Mouse (Mus musculus): ENCODE measurements around the gene Zbtb38. TPM values are rescaled to one million over a fixed set of nuclear protein-coding genes. Genes with fewer than 3 reads are reported as not detected.
A peak's percentile ranks its signal among the peaks of the same experiment; 100 is the strongest.
"Not testable (repeated sequence)": the region's sequence is repeated elsewhere in the genome, so short reads cannot be mapped to it uniquely, and the experiment has no call there.

Zbtb38 gene
- total RNA-seq, 4 experiments from 2014 or later = 38.8 to 42.4 (median 40.8) TPM

DNA sequence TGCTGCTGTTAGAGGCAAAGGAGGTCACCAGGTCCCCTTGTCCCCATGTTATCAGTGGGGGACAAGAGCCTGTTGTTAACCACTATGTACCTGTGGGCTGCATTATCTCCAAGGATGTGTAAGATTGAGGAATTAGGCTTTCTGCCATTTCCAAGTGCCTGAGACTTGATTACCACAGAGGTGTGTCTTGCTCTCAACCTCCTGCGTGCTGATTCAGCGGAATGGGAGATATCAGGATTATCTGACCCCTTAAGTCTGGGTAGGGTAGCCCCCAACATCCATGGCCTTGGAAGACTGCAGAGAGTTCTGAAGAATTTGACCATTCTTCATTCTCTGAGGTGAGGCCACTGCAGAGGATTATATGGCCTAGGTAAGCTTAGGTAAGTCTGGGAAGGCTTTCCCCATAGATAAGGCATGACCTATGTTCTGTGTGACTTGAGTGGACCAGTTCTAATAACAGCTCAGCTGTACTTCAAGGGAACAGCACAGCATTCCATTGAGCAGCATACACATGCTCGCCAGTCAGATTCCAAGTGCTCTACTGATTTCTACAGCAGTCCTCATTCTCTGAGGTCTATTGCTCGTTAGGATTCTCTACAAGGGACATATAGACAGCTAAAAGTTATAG is 68.4 kb downstream of the Zbtb38 start:
- DNase-seq (ENCODE audit: low spot score) = no peak

DNA sequence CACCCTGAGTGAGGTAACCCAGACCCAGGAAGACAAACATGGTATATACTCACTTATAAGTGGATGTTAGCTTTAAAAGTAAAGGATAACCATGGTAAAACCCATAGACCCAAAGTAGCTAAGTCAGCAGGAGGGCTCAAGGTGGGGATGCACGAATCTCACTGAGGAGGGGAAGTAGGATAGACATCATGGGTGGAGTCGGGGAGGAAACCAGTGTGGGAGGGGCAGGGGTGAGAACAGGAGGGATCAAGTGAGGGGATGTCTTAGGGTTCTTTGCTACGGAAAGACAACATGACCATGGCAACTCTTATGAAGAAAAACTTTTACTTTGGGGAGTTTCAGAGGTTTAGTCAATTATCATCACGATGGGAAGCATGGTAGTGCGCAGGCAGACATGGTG is 74.0 kb downstream of the Zbtb38 start:
- no peak for DNase-seq (ENCODE audit: low spot score)

DNA sequence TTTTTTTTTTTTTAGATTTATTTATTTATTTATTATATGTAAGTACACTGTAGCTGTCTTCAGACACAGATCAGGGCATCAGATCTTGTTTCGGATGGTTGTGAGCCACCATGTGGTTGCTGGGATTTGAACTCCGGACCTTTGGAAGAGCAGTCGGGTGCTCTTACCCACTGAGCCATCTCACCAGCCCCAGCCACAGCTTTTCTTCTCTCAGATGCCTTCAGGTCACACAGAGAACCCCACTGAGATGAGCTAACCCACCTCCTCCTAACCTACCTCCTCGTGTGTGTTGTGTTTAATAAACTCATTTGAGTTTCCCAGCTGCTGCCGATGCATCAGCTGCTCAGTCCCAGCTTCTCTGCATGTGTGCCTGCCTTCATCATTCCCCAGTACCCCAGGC is 74.9 kb downstream of the Zbtb38 start:
- DNase-seq (ENCODE audit: low spot score) = not testable (repeated sequence)

DNA sequence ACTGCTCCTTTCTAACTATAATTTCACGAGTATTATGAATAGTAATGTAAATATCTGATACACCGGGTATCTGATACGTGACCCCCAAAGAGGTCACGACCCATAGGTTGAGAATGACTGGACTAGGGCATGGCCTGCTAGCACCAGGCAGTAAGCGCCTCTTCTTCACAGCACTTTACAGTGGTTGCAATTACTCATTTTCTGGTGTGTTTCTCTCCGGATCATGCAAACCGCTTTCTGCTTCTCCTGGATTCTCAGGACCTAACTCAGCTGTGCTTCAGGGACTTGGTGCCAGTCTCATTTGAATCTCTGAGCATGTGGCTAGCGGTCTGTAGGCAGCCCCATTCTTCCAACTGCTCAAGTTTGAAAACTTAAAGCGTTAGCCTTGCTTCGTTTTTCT is 76.0 kb downstream of the Zbtb38 start:
- DNase-seq (ENCODE audit: low spot score) = no peak

DNA sequence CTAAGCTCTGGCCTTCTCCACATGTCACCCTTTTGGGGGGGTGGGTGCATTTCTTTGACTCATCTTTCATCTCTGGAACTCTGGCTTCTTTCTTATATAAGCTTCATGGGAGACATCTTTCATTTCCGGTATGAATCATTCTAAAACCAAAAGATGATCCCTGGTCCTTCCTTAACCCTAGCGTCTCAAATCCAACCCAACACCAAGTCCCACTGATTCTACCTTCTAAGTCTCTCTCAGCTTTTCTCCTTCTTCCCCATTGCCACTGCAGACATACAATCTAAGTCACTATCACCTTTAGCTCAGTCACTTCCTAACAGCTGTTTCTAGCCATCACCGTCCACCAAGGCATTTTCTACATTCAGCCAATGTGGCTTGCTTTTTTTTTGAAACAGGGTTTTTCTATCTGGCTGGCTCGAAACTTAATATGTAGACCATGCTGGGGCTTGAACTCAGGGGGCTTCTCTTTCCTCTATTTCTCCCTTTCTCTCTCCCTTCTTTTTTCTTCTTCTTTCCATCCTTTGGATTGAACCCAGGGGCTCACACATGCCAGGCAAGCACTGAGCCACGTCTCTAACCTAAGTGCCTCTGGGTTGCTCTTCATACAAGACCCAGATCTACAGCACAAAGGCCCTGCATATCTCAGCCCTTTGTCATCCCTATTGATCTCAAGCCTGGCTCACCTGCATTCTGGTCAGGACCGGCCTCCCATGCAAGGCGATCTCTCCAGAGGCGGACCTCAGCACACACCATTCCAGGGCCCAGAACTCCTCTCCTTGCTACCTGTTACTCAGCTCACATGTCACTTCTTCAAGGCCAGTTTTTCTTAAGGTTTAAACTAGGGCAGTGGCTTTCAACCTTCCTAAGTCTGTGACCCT is 76.6 kb downstream of the Zbtb38 start:
- no peak for DNase-seq (ENCODE audit: low spot score)

DNA sequence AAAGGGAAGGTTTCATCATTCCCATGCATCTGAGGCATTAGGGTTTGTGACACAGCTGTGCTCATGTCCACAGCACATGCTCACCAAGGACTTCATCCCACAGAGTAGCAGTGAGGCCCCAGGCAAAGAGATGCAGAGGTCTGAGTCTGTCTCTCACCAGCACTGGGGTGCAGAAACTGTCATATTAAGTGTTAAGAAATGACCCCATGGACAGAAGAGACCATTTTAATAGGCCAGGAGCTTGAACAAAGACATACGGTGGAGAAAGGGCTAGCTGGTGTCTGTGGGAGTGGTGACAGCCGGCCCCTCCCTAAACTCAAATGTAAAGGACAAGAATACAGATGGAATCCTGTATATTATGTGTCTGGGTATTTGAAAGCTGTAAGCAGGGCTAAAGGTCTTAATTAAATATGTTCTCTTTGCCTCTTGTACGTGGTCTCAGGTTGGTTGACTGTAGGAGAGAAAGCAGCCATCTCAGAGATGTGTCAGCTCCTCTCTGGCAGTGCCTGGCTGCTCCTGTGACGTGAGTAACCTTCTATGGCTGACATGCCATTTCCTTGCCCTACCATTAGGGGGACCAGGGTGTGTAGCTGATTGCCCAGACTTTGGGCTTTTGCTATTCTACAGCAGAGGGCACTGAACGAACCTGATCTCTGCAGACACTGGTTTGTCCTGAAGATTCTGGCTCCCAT is 77.4 kb downstream of the Zbtb38 start:
- peak; percentile 47 for DNase-seq (ENCODE audit: low spot score)

DNA sequence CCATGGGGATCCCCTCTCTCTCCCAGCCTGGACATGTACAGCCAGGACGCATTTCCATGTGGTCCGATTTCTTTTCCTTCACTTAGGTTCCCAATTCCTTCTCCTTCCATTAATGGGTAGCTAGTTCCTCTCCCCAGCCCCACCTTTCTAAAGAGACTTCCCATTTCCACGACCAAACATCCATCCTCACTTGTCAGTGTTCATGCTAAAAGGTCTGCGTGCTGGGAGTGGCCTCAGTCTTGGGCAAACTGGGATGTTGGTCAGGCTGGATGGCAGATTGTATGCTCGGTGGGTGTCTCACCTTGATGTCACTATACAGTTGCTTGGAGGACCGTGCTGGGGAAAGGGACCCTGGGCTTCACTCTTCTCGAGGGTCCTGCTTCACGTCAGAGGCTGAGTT is 78.3 kb downstream of the Zbtb38 start:
- DNase-seq (ENCODE audit: low spot score) = no peak

DNA sequence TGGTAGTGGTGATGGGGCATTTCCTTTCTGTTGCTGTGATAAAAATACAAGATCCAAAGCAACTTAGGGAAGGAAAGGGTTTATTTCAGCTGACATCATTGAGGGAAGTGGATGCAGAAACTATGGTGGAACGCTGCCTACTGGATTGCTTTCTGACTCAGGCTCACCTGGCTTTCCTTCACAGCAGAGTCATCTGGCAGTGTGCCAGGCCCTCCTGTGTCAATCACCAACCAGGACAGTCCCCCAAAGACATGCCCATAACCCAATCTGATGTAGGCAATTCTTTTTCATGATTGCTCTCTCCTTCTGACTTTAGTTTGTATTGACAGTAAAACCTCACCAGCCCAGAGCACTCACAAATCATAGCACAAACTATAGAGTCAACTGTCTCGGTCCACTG is 80.2 kb downstream of the Zbtb38 start:
- no peak for DNase-seq (ENCODE audit: low spot score)

DNA sequence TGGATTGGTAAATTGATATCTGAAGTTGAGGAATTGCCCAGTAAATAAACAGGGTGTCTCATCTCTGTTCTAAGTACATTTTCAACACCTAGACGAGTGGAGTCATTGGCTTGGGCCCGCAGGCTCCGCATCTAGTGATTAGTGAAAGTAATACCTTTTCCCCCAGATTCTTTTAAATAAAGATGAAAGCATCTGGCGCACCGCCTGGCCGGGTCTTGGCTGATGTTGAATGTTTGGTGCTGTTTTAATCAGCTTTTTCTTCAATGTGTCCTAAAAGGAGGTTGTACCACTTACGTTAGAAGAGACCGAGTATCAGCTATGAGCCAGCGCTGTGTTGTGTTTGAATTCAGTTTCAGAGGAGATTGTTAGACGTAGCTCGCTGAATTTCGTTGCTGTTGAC is 81.4 kb downstream of the Zbtb38 start:
- no peak for DNase-seq (ENCODE audit: low spot score)

DNA sequence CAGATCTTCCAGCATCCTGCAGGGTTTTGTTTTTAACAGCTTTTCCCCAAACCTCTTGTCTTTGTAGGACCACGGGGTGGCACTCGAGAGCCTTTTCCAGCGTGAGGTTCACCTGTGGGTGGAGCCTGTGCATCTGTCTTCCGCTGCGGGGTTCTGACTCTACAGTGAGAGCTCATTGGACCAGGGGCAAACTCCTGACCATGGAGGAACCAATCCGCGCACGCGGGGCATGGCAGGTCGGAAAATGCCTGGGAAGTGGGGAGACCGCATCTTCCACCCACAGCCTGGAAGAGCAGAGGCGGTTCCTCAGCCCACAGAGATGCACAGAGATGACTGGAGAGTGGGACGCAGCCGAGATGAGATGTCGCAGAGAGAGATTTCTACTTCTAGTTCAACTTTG is 82.8 kb downstream of the Zbtb38 start:
- peak; percentile 95 for DNase-seq (ENCODE audit: low spot score)

DNA sequence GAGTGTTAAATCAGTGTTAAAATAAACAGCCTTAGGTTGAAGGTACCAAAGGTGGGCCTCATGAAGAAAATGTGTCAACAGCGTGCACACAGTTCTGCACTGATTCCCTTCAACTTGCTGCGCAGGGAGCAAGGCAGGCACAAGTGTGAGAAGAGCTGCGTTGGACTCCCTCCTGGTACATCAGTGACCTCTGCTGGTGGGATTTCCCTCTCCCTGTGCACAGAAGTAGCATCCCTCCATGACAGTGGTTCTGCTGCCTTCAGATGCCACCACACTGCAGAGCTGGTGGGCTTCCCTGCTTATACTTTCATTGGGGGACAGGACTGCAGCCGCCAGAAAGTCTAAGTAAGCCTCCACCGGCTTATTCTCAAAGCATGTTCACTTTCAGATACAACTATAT is 84.0 kb downstream of the Zbtb38 start:
- peak; percentile 24 for DNase-seq (ENCODE audit: low spot score)

DNA sequence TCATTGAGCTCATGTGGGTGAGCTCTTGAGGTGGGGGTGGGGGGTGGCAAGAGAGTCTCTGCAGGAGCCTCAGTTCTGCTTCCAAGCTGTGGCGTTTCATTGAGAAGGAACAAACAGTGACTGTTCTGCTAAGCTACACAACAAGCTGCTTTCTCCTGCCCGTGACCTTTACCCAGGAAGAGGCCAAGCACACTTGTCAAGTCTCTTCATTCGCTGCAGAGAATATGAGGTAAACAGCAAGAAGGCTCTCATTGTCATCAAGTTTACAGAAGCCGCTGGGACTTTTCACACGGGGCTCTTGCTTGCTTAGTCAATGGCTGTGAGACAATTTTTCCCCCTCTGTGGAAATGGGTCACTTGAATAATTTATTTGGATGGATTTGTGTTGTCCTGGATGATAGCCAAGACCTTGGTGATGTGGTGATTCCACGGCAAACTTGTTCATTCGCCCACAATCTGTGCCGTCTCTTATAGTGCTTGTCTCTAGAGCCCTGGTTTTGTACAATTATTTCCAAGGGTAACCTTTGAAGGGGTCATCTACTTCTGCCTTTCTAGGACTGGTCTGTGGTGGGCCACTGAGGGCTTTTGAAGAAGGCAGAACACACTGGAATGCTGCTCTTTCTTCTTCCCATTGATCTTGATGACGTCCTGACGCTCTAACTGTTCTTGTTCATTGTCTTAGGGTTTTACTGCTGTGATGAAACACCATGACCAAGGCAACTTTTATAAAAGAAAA is 92.0 kb downstream of the Zbtb38 start:
- DNase-seq (ENCODE audit: low spot score) = no peak

DNA sequence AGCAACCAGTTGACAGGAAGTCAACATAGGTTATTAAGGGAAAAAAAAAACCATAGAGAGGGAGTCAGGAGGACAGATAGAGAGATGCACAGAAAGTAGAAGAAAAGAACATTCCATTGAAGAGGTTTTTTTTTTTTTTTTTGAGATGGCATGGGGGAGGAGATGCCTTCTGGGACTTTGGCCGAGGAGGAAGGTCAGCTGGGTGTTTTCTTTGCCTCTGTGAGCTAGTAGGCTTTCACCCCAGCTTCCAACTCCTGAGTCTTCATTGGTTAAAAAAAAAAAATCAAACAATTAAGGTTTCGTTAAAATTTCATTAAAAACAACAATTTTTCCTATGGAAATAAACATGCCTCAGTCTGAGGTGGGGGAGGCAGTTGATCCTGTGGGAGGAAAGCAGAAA is 92.8 kb downstream of the Zbtb38 start:
- DNase-seq (ENCODE audit: low spot score) = no peak

DNA sequence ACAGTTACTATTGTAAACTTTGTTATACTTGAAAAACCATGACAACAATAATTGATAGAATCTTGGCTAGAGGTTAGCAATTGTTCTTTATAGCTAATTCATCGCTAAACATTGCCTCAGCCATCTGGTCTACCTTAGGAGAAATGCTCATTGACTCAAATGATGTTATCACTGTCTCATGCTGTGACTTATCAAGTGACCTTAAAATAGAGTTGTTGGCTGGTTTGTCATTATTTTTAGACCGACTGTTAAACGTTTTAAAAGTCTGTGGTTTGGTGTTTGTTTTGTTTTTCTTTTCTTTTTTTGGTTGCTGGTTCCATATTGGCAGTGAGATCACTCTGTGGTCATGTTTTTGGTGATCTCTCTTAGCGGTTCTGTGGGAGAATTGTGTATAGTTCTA is 99.1 kb downstream of the Zbtb38 start:
- DNase-seq (ENCODE audit: low spot score) = no peak

DNA sequence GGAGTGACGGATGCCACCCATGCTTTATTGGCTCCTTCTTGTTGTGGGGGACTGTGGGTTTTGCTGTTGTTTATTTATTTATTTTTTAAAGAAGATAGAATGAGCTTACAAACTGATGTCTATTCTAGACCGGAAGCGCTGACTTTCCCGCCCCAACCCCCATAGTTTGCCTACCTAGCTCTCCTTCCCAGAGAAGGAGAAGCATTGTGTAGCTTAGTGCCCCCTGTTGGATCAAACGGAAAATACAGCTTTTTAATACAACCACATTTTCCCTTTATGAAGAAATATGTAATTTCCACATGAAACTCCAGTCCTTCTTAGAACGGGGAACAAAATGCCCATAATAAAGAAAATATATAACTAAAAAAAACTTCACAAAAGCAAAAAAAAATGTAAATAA is 99.9 kb downstream of the Zbtb38 start:
- DNase-seq (ENCODE audit: low spot score) = no peak

DNA sequence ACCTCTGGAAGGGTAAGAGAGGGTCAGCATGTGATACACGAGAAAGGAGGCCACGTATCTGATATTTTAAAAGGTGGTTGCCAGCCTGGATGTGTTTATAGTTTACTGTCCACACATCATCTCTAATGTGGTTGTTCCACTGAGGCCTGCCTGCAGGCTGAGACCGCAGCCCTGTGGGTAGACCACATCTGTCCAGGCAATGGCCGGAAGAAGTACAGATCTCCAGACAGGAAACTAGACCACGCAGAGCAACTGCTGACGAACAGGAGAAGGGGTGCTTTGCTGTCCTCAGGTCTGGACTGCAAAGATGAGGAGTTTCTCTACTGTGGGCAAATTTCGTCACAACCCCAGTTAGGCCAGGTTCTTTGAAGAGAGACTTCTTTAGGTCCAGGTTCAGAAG is 101.8 kb downstream of the Zbtb38 start:
- no peak for DNase-seq (ENCODE audit: low spot score)

DNA sequence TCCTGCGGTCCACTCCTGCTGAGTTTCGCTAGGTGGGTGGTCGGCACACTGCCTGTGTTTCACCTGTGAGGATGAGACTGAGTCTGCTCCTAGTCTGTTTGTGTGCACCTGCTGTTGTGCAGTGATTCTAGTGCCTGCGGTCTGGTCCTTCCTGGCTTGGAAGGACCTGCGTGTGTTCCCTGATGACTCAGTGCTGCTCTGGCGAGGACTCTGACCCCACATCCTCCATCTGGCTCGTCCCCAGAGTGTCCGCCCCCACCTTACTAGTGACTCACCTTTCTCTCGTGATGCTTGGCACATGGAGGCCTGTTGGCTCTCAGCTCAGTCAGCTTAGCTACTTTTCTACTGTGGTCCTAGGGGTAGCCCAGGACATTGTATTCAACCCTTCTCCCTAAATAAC is 102.7 kb downstream of the Zbtb38 start:
- no peak for DNase-seq (ENCODE audit: low spot score)

DNA sequence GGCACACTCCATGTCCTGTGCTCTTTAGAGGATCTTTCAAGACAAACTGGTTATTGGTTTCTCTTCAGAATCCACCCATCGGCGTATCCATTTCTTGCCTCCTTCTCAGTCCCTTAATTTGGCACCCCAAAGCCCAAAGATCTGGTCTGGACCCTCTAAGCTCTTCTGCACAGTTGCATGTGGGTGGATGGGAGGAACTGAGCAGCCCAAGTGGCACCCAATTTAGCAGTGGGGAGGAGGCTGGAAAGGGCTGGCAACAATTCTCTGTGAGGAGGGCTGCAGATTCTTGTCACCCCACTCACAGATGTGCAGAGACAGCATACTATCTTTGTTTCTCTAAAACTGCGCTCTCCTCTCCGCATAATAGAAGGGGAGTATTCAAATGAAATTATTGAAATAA is 103.3 kb downstream of the Zbtb38 start:
- DNase-seq (ENCODE audit: low spot score) = no peak

DNA sequence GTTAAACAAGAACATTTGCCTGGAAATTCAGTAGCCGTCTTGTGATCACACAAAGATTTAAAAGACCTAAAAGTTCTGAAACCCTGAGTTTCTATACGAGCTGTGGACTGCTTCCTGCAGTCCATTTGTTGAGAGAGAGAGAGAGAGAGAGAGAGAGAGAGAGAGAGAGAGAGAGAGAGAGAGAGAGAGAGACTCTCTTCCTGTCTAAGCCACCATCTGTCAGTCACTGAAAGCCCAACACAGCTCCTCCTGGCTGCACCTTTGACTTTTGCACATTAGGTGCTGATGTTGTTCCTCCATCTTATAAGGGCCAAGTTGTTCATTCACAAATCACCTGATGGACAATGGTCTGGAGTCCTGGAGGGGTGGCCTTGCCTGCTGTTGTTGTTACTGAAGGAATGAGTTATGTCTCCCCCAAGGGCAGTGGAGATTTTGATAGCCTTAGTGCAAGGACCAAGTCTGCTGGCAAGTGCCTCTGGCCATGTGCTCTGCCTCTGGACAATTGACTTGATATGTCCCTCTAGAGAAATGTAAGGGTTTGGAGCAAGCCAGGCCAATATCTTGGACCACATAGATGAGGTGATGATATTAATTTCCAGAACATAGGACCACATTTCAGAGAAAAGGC is 105.8 kb downstream of the Zbtb38 start:
- no peak for DNase-seq (ENCODE audit: low spot score)

DNA sequence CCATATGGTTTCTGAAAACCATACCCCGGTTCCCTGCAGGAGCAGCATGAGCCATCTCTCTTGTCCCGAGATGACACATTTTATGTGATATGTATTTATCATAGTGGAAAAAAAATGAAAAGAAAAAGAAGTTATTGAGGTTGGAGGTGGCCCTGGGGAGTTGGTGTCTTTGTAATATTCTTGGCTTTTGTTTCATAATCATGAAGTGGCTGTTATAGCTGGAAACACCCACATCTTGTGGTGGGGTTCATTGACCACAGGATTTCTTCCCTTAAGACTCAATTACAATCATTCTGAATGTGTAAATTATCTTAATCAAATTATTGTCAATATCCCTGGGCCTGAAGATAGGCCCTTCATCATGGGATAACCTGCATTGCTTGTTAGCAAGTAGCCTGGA is 107.8 kb downstream of the Zbtb38 start:
- DNase-seq (ENCODE audit: low spot score) = no peak

DNA sequence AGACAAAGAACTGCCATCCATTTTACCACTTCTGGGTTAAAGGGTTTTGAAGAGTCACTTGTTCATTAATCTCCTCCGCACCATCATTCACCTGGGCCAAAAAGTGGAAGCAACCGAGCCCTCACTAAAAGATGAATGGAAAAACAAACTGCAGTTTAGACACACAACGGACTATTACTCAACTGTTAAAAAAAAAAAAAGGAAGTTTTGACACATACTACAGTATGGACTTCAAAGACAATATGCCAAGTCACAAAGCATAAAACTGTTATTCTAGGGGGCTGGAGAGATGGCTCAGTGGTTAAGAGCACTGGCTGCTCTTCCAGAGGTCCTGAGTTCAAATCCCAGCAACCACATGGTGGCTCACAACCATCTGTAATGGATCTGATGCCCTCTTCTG is 108.6 kb downstream of the Zbtb38 start:
- DNase-seq (ENCODE audit: low spot score) = not testable (repeated sequence)

DNA sequence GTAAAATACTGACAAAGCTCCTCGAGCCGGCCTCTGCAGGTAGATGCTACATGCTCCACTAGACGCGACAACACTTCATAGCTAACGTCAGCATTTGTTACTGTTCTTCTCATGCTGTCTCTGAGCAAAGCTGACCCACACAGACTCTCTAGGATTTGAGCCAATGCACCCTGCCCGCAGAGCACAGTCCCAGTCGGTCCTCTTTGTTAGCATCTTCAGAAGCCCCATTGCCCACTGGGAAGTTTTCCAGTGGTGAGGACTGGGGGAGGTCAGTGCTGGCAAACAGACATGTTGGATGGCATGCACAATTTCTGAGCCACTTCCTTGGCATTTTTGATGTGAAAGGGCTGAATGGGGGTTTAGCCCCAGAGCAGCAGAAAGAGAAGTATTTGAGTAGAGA is 113.2 kb downstream of the Zbtb38 start:
- DNase-seq (ENCODE audit: low spot score) = no peak

All from heart, adult 8-10 months (tissue).